Mouse (Mus musculus) left cerebral cortex, postnatal 4 days (tissue): ENCODE results near the gene Lmx1b. TPM values are rescaled to one million over a fixed set of nuclear protein-coding genes. Genes with fewer than 3 reads are reported as not detected.

Experiments used
- DNase-seq: peaks from one replicate; pipeline ENCODE4 v3.0.0-alpha.2; 2022
- intact Hi-C: fragments of 180-260 bp; cut with DNase I; formaldehyde crosslinking; loops from one replicate; pipeline ENCODE4 v1.15.1; 2025
- total RNA-seq, 2 experiments: library from RNA; stranded (reverse); gene quantifications; 2 replicates each; pipeline ENCODE4 v1.2.3; 2021

Lmx1b gene
- total RNA-seq, 2 experiments from 2014 or later: 0.24 to 0.26 TPM

DNA sequence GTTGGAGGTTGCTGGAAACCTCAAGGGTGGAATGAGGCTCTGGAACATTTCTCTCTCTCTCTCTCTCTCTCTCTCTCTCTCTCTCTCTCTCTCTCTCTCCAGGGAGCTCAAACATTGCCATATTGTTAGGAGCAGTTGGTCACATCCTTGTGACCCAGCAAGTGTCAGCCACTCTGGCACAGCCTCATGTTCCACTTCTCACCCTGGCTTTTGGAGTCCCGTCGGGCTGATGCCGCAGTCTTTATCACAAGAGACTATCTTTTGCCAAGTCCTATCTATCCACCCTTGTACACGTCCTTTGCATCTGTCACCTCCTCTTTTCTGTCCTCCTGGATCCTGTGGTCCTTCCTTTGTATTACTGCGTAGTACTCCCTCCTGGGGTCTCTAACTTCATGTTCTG, 94.3 kb downstream of the Lmx1b start:
- intact Hi-C loops: no loop called here
- DNase-seq: no peak

- intact Hi-C loops: loop anchor here (5.0 kb wide), 1 partner anchor 58 kb away; no protein-coding TSS in a partner anchor
- no peak for DNase-seq
Measured at GRCm38 (mm10) chr2:33544781-33545566, 95.3 kb downstream of the Lmx1b start.

DNA sequence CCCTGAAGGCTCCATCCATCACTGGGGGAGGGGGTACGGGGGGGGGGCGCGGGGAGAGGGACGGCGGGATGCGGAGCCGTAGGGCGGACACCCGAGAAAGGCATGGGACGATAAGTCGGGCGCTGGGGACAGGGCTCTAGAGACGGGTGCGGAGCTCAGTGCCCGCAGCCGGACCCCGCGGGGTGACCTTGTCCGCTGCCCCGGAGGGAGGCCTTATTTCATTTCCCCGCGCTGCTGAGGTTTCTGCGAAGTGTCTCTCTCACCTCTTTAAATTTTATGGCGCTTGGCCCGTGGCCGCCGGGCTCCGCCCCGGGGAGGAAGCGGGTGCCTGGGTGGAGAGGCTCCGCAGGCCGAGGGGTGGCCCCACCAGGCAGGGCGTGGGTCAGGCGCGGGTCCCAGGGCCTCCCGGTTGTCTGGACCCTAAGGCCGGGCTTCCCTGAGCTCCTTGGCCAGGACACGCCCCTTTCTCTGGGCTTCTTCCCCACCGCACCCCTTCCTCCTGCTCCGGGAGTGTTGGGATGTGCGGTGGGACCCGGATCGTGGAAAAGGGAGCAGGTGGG, 96.0 kb downstream of the Lmx1b start:
- intact Hi-C loops: loop anchor here (5.0 kb wide), 1 partner anchor 57 kb away; no protein-coding TSS in a partner anchor
- DNase-seq: no peak

DNA sequence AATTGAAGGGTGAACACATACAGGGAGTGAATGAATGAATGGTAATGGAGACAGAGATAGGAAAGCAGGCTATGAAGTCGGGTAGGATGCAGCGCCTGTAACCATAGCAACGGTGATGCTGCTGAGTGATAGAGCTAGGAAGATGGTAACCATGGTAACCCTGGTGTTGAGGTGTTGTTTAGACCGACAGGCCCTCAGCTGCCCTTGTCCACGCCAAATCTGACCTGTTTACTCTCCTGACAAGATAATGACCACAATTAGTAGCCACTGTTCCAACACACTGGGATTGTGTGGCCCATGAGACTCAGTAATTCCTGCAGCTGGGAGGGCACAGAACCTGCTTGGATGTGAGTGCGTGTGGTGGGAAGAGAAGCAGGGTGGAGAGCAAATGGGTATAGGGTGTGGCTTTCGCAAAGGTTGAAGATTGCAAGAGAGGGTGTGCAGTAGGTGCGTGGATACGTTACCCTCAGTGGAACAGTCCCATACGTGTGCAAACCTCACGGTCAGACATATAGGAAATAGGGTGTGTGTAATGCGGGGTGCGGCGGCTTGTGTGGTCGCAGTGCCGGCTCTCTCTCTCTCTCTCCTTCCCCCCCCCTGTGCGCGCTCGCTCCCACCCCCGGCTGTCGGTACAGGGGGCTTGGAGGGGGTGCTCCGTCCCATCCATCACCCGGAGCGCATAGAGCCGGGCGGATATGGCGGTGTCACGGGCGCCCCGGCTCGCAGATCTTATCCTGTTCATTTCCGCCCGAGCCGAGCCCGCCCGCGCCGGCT, 96.7 kb downstream of the Lmx1b start:
- intact Hi-C loops: loop anchor here (5.0 kb wide), 1 partner anchor 56 kb away; no protein-coding TSS in a partner anchor
- peak; percentile 43 for DNase-seq

DNA sequence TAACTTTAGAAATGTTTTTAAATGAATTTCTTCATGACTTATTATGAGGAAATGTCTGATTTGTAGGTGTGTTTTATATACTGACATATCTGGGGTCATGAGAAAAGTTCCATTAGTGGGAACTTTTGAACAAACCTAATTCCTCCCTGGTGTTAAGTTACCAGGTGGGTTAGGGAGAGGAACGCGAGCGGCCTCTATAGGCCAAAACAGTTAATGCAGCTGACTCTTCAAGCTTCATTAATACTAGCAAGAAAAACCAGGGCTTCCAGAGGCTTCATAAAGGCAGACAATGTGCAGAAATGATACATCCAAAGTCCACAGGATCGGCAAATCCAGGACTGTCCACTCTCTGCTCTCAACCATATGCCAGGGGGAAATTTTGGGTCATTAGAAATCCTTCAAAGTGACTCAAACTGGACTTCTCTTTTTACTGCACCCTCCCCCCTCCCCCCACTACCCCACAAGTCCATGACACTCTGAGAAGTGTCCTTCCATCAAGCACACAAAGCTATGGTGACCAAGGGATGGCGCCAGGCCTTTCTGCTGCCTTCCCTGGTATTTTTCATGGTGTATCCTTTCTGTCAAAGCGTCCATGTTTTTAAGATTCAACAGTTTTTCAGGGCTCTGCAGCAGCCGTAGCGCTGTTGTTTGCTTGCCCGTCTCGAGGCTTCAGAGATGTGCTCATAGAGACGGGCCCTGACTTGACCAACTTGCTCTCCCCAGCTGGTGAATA, 97.4 kb downstream of the Lmx1b start:
- intact Hi-C loops: loop anchor here (5.0 kb wide), 1 partner anchor 56 kb away; no protein-coding TSS in a partner anchor

DNA sequence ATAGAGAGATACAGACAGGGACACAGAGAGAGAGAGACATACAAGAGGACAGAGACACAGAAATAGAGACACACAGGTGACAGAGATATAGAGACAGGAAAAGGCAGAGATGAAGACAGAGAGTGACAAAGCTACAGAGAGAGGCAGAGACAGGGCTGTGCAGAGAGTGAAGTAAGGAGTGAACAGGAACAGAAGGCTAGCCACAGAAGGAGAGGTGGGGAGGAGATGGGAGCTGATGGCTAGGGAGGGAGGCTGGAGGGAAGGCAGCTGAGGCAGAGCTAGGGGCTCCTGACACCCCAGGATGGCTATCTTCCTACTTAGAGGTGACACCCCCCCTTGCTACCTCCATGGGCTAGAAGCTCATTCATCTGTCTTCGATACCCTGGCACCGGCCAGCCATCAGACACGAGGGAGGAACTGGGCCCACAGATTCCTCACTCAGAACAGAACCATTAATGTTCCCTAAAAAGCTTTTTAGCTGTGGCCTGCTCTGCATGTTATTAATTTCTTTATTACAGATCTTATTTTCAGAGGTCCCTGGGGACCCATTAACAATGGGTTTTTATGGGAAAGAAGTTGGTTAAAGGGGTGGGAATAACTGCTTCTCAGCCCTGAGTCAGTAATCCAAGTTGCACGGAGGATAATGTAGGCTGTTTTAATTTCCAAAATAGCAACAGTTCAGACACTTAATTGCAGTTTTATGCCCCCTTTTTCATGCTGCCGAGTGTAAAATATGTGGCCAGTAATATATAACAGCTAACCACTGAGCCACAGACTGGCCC, 114.8 kb downstream of the Lmx1b start:
- intact Hi-C loops: no loop called here
- no peak for DNase-seq

More for the DNA sequence above, 97.4 kb downstream of the Lmx1b start:
- DNase-seq: peak; percentile 70

DNA sequence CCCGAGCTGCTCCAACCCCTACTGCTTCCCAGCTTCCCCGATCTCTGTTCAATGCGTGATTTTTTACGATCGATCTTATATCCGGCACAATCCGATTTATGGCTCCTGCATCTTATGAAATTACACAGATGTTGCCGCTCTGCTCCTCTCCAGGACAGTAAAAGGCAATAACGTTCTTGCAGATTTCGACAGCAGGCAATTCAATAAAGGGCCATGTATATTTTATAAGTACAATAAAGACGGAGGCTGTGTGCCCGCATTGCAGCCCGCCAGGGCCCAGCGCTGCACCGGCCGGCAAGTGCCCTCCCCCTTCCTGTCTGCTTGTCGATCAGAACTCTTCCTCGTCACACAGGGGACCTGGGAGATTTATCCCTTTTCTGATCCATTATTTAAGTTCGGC, 124.5 kb downstream of the Lmx1b start:
- no peak for DNase-seq
- intact Hi-C loops: no loop called here

GRCm38 (mm10) chr2:33515431-33515830, 124.9 kb downstream of the Lmx1b start:
- intact Hi-C loops: no loop called here
- DNase-seq: no peak

Other genes with a start within 250 kb of the Lmx1b start
- 10 to 100 TPM; 68.2 to 70.5 TPM for gene Zbtb34, start 209.2 kb downstream of the Lmx1b start, total RNA-seq
- gene Zbtb43, start 172.0 kb downstream of the Lmx1b start, total RNA-seq: 10 to 100 TPM; 28.0 to 29.7 TPM
- gene Mvb12b, start 247.4 kb upstream of the Lmx1b start, total RNA-seq: 100 to 1,000 TPM; 142 to 149 TPM